Comparison of ENCODE assay signal across 18 mouse cellular contexts in genomic region chr17:57256921-57257485, GRCm38 (mm10).
"Had no signal": no experiment of that assay in that cellular context is flagged by ENCODE, and none has a peak within 500 bp of the region (broad histone marks: within the 10 kb centered on the region; RNA-seq: fewer than 3 reads in every experiment).

No protein-coding gene starts in this region.

- DNase-seq: kidney, postnatal 25 days; layer of hippocampus, postnatal 36 days; liver, embryonic 13.5 days; lung, adult 2 months; lung, postnatal 14 days; right cerebral cortex, adult 18-20 months; right cerebral cortex, postnatal 14 days; right cerebral cortex, postnatal 4 days; thymus, adult 2 months; thymus, postnatal 14 days; thymus, postnatal 4 days had no signal

- H3K4me3 ChIP-seq: layer of hippocampus, adult 2 months; left cerebral cortex, adult 2 months; liver, embryonic 13.5 days; midbrain, embryonic 13.5 days; myocyte; neural tube, embryonic 13.5 days had no signal

- H3K27ac ChIP-seq: kidney, postnatal 0 days; layer of hippocampus, adult 2 months; left cerebral cortex, adult 2 months; liver, embryonic 13.5 days; midbrain, embryonic 13.5 days; neural tube, embryonic 13.5 days; stomach, postnatal 0 days had no signal
